Mouse (Mus musculus) intestine, embryonic 14.5 days (tissue): ENCODE data around the gene Elof1. TPM values are rescaled to one million over a fixed set of nuclear protein-coding genes. Genes with fewer than 3 reads are reported as not detected.
"Not testable (repeated sequence)": the region's sequence is repeated elsewhere in the genome, so short reads cannot be mapped to it uniquely, and the experiment has no call there.

Experiments used
- ATAC-seq: fragments of 200-750 bp; cut with Nextera tagmentation; replicated peaks from 2 replicates; pipeline ENCODE4 v1.8.0; 2017; ENCODE audit warnings: low read depth, moderate number of reproducible peaks, moderate TSS enrichment, moderate library complexity; ENCODE audit not compliant: low FRiP score, low TSS enrichment
- DNase-seq: peaks from one replicate; pipeline ENCODE4 v3.0.0-alpha.2; 2018; ENCODE audit warnings: low spot score
- H3K27ac ChIP-seq: fragments of 300-500 bp; sonication (generic); 2 replicates; pipeline ENCODE4 v1.5.1; 2014; ENCODE audit warnings: low read depth, mild to moderate bottlenecking, control low read depth
- H3K27me3 ChIP-seq: fragments of 300-500 bp; sonication (generic); replicated peaks from 2 replicates; pipeline ENCODE4 v1.6.1; 2014; ENCODE audit warnings: low read length, control low read depth; ENCODE audit not compliant: control insufficient read depth, insufficient read depth
- H3K36me3 ChIP-seq: fragments of 300-500 bp; sonication (generic); 2 replicates; pipeline ENCODE4 v1.6.1; 2014; ENCODE audit warnings: low read length, control low read depth; ENCODE audit not compliant: control insufficient read depth, insufficient read depth
- H3K4me1 ChIP-seq: fragments of 300-500 bp; sonication (generic); replicated peaks from 2 replicates; pipeline ENCODE4 v1.6.1; 2014; ENCODE audit warnings: low read length, control low read depth, mixed read lengths; ENCODE audit not compliant: control insufficient read depth, insufficient read depth
- H3K4me2 ChIP-seq: fragments of 300-500 bp; sonication (generic); 2 replicates; pipeline ENCODE4 v1.6.1; 2014; ENCODE audit warnings: low read length
- H3K4me3 ChIP-seq: fragments of 300-500 bp; sonication (generic); 2 replicates; pipeline ENCODE4 v1.5.1; 2014; ENCODE audit warnings: low read depth, low read length, control low read depth, mixed read lengths
- H3K9ac ChIP-seq: fragments of 300-500 bp; sonication (generic); 2 replicates; pipeline ENCODE4 v1.6.1; 2014; ENCODE audit warnings: mild to moderate bottlenecking, low read length
- H3K9me3 ChIP-seq: fragments of 300-500 bp; sonication (generic); 2 replicates; pipeline ENCODE4 v1.6.1; 2016; ENCODE audit warnings: low read length, control low read depth; ENCODE audit not compliant: control insufficient read depth
- WGBS: fragments of 180-500 bp; shearing (Covaris S2); extraction: QIAGEN DNeasy Blood & Tissue Kit; methylation state at CpG from one replicate; pipeline ENCODE4 v1.1.7; 2014; 5-methylcytosine and 5-hydroxymethylcytosine counted together
- polyA plus RNA-seq: library from polyadenylated mRNA; unstranded; fragments of >200 nt; fragmentation: Nextera tagmentation; extraction: Ambion mirVana; gene quantifications from 2 replicates; pipeline ENCODE4 v1.2.1, GENCODE M21; 2014

Elof1 gene
- polyA plus RNA-seq, 1 experiment from 2014 or later = 190 TPM

GRCm38 (mm10) chr9:22089986-22090385 lies 27.0 kb downstream of the Elof1 start:
- Histone ChIP-seq H3K4me1 (0 out of 2 replicates have a peak, but pooled peaks cover 4% of the 10 kb centered on the region), H3K4me3 (no peak overlapping the region), H3K27ac (no peak overlapping the region), H3K36me3 (no peaks in the 10 kb centered on the region), H3K27me3 (no peaks in the 10 kb centered on the region), H3K9me3 (no peaks in the 10 kb centered on the region), H3K4me2 (no peak overlapping the region), H3K9ac (no peak overlapping the region)
- no peak for DNase-seq
- 85% methylated on average over 7 of the region's 7 CpGs for WGBS
- no peak for ATAC-seq

GRCm38 (mm10) chr9:22089281-22089680 lies 27.7 kb downstream of the Elof1 start:
- DNase-seq = no peak
- no peak overlapping the region for H3K4me3 ChIP-seq
- H3K36me3 ChIP-seq = no peaks in the 10 kb centered on the region
- H3K9me3 ChIP-seq = no peaks in the 10 kb centered on the region
- WGBS = 96% methylated on average over 7 of the region's 7 CpGs
- 0 out of 2 replicates have a peak, but pooled peaks cover 6% of the 10 kb centered on the region for H3K4me1 ChIP-seq
- ATAC-seq = no peak
- no peak overlapping the region for H3K9ac ChIP-seq
- H3K27me3 ChIP-seq = no peaks in the 10 kb centered on the region
- H3K27ac ChIP-seq = no peak overlapping the region
- H3K4me2 ChIP-seq = no peak overlapping the region

DNA sequence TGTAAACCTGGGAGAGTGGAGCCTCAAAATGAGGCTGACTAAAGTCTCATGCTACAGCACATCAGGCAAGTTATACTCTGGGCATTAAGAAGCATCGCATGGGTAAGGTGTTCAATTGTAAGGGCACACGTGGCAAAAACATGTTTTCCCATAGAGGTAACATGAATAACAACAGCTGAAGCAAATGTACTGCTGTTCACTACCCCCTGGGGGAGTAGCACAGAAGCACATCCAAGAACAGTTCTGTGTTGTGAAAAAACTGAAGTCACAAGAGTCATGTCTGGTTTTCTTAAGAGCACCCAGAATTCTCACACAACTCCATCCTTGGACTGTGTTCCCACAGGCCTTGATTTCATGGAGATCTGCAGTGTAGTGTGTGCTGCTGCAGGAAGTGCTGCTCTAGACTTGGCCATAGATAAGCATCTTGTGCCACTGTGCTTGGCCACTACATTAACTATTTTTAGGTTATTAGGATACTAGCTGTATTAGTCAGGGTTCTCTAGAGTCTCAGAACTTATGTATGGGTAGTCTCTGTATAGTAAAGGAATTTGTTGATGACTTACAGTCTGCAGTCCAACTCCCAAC lies 29.8 kb downstream of the Elof1 start:
- ATAC-seq (no peak), DNase-seq (no peak)
- Histone ChIP-seq H3K27me3 (no peaks in the 10 kb centered on the region), H3K9me3 (no peaks in the 10 kb centered on the region), H3K4me2 (no peak overlapping the region), H3K4me3 (no peak overlapping the region), H3K9ac (no peak overlapping the region), H3K36me3 (no peaks in the 10 kb centered on the region), H3K27ac (no peak overlapping the region), H3K4me1 (0 out of 2 replicates have a peak, but pooled peaks cover 9% of the 10 kb centered on the region)
- WGBS = 87% methylated on average over 2 of the region's 2 CpGs

DNA sequence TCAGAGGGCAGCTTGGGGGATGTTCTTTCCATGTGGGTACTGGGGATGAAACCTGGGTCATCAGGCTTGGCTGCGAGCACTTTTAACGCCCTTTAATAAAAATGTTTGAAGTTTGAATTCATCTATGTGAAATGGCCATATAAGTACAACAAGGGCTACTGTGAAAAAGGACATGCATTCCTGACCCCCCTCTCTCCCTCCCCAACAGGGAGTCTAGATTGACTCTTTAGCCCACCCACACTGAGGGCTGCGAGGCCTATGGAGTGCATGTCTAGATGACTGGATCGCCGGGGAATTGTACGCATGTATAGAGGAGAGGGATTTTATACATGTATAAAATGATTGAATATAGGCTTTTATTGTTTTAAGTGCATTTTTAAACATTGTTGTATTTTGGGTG lies 31.0 kb downstream of the Elof1 start:
- ATAC-seq = no peak
- 55% methylated on average over 6 of the region's 6 CpGs for WGBS
- H3K36me3 ChIP-seq = no peaks in the 10 kb centered on the region
- H3K4me1 ChIP-seq = 0 out of 2 replicates have a peak, but pooled peaks cover 9% of the 10 kb centered on the region
- H3K27ac ChIP-seq = peak overlapping the region; percentile 90
- DNase-seq = peak; percentile 58
- no peaks in the 10 kb centered on the region for H3K27me3 ChIP-seq
- H3K4me3 ChIP-seq = peak overlapping the region; percentile 76
- peak overlapping the region; percentile 74 for H3K9ac ChIP-seq
- H3K4me2 ChIP-seq = peak overlapping the region; percentile 84
- H3K9me3 ChIP-seq = no peaks in the 10 kb centered on the region

- H3K36me3 ChIP-seq = 0 out of 2 replicates have a peak, but pooled peaks cover 2% of the 10 kb centered on the region
- H3K9me3 ChIP-seq = no peaks in the 10 kb centered on the region
- WGBS = under 1% methylated on average over 48 of the region's 48 CpGs
- H3K27me3 ChIP-seq = no peaks in the 10 kb centered on the region
- DNase-seq (peak; percentile 93), ATAC-seq (peak; percentile 98)
- peak within 1 kb of the TSS; percentile 90 for H3K27ac ChIP-seq
- H3K4me1 ChIP-seq = 0 out of 2 replicates have a peak, but pooled peaks cover 9% of the 10 kb centered on the region
- H3K4me2 ChIP-seq = peak within 1 kb of the TSS; percentile 84
- H3K4me3 ChIP-seq = peak within 1 kb of the TSS; percentile 76
- H3K9ac ChIP-seq = peak within 1 kb of the TSS; percentile 74
These were observed 31.7 kb downstream of the Elof1 start, which contains the start of gene Ecsit for GRCm38 (mm10) chr9:22085022-22085834. TSS of gene Ecsit (minus strand) at chr9:22085438.

- ATAC-seq = no peak
- Histone ChIP-seq H3K4me1 (0 out of 2 replicates have a peak, but pooled peaks cover 9% of the 10 kb centered on the region), H3K4me3 (peak overlapping the region; percentile 76), H3K9ac (peak overlapping the region; percentile 74), H3K9me3 (no peaks in the 10 kb centered on the region), H3K27me3 (no peaks in the 10 kb centered on the region), H3K27ac (peak overlapping the region; percentile 36; the same call in 1 of the 2 replicates), H3K4me2 (peak overlapping the region; percentile 84), H3K36me3 (0 out of 2 replicates have a peak, but pooled peaks cover 7% of the 10 kb centered on the region)
- DNase-seq = no peak
- WGBS = 32% methylated on average over 4 of the region's 4 CpGs
These were observed 32.3 kb downstream of the Elof1 start for GRCm38 (mm10) chr9:22084667-22085021.

DNA sequence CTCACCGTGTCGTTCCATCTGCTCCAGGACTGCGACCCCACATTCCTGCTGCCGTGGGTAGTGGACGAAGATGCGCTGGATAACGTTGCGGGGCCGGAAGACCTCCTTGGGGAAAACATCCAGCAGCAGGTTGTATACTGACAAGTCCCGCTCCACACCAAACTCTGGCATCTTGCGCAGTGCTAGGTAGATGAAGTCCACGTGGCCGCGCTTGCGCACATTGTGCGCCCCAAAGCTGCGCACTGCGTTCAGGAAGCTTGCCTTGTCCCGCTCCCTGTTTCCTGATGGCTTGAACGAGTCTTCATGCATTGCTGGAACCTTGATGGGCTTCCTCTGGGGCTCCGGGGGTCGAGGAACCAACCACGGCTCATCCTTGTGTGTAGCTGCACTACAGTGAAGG lies 40.7 kb downstream of the Elof1 start:
- no peak overlapping the region for H3K9ac ChIP-seq
- peaks cover 27% of the 10 kb centered on the region; the same call in 1 of the 2 replicates for H3K36me3 ChIP-seq
- H3K4me2 ChIP-seq = no peak overlapping the region
- H3K4me3 ChIP-seq = no peak overlapping the region
- H3K27me3 ChIP-seq = no peaks in the 10 kb centered on the region
- WGBS = 88% methylated on average over 23 of the region's 23 CpGs
- DNase-seq (no peak), ATAC-seq (no peak)
- H3K27ac ChIP-seq = no peak overlapping the region
- no peaks in the 10 kb centered on the region for H3K9me3 ChIP-seq
- H3K4me1 ChIP-seq = no peaks in the 10 kb centered on the region

- ATAC-seq, H3K9me3 ChIP-seq, H3K4me3 ChIP-seq, H3K27me3 ChIP-seq, H3K27ac ChIP-seq, H3K9ac ChIP-seq, H3K4me1 ChIP-seq, DNase-seq, H3K4me2 ChIP-seq: not testable (repeated sequence)
- peaks cover 27% of the 10 kb centered on the region; the same call in 1 of the 2 replicates for H3K36me3 ChIP-seq
- 74% methylated on average over 5 of the region's 5 CpGs for WGBS
These were observed 41.2 kb downstream of the Elof1 start for GRCm38 (mm10) chr9:22075778-22076177.
